Comparison of ENCODE assay signal across 8 mouse cellular contexts in the genomic region with DNA sequence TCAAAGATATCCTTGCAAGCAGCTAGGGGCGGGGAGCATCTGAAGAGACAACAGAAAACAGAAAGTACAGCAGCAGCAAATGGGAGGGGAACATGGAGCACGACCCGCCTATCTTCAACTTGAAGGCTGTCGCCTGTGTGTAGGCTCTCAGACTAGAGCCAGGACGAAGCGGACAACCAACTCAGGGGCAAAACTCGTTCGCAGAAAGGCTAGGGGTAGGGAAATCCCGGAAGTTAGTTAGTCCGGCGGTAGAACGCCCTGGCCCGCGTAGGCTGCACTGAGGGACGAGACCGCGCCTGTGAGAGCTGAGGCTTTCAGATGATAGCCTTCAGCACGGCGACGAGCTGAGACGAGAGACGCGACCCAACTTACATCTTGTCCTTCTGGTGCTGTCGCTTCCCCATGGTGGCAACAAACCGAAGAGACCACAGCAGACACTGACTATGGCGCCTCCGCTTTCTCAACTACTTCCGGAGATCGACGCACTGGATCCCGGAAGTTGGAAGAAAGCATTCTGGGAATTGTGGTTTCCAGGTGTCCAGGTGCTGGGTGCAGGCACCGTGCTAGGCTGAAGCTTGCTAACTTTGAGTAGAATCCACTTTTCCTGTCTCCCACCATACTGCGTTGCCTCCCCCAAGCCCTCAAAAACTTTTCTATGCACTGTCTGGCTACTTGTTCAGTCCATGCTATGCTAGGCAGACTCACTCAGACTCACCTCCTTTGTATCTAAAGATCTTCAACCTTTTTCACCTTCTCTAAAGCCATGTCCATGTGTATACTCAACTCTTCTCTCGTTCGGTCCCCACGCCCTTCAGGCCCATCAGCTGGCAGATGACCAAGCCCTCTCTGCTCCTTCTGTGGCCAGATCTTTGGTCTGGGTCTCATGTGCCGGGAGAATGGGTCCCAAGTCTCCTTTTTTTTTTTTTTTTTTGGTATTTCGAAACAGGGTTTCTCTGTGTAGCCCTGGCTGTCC. TPM values are rescaled to one million over a fixed set of nuclear protein-coding genes. Genes with fewer than 3 reads are reported as not detected.
DNase-seq lines count a peak whose midpoint lies in the region; ATAC-seq and TF ChIP-seq lines count a peak whose summit lies in the region.

Ppil2 (minus strand) TSS at position 487 of the 973 bp plus-strand sequence.

- no peaks in the 10 kb centered on the region for H3K9me3 ChIP-seq in ES-Bruce4 (replicated peaks; ENCODE audit: control insufficient read depth, insufficient read depth, low read length, poor library complexity, severe bottlenecking)
- H3K9me3 ChIP-seq in forebrain, embryonic 12.5 days = no peaks in the 10 kb centered on the region
- no peaks in the 10 kb centered on the region for H3K9me3 ChIP-seq in heart, postnatal 0 days (replicated peaks; ENCODE audit: control insufficient read depth, low read length)
- no peaks in the 10 kb centered on the region for H3K9me3 ChIP-seq in liver, embryonic 16.5 days (replicated peaks; ENCODE audit: control insufficient read depth, low read length)
- H3K9me3 ChIP-seq in neural tube, embryonic 12.5 days = no peaks in the 10 kb centered on the region
- no peaks in the 10 kb centered on the region for H3K9me3 ChIP-seq in stomach, postnatal 0 days (ENCODE audit: control insufficient read depth, low read length)

- peaks cover 26% of the 10 kb centered on the region for H3K36me3 ChIP-seq in ES-Bruce4 (ENCODE audit: control insufficient read depth, insufficient read depth, low read length, poor library complexity, severe bottlenecking)
- peaks cover 43% of the 10 kb centered on the region for H3K36me3 ChIP-seq in forebrain, embryonic 12.5 days (replicated peaks)
- H3K36me3 ChIP-seq in heart, postnatal 0 days (replicated peaks; ENCODE audit: control insufficient read depth, insufficient read depth, low read length) = peaks cover 11% of the 10 kb centered on the region
- H3K36me3 ChIP-seq in liver, embryonic 16.5 days (ENCODE audit: control insufficient read depth, insufficient read depth) = peaks cover 13% of the 10 kb centered on the region
- H3K36me3 ChIP-seq in neural tube, embryonic 12.5 days = peaks cover 39% of the 10 kb centered on the region
- peaks cover 9% of the 10 kb centered on the region; the same call in 1 of the 2 replicates for H3K36me3 ChIP-seq in stomach, postnatal 0 days (ENCODE audit: control insufficient read depth, insufficient read depth, low read length)

- no peaks in the 10 kb centered on the region for H3K4me1 ChIP-seq in ES-Bruce4 (ENCODE audit: control insufficient read depth, insufficient read depth, low read length)
- peaks cover 12% of the 10 kb centered on the region for H3K4me1 ChIP-seq in forebrain, embryonic 12.5 days
- peaks cover 9% of the 10 kb centered on the region for H3K4me1 ChIP-seq in heart, postnatal 0 days (ENCODE audit: control insufficient read depth, insufficient read depth)
- H3K4me1 ChIP-seq in liver, embryonic 16.5 days (ENCODE audit: control insufficient read depth, low read depth, low read length) = peaks cover 11% of the 10 kb centered on the region
- peaks cover 10% of the 10 kb centered on the region for H3K4me1 ChIP-seq in neural tube, embryonic 12.5 days
- H3K4me1 ChIP-seq in stomach, postnatal 0 days (replicated peaks; ENCODE audit: control insufficient read depth, insufficient read depth) = 0 out of 2 replicates have a peak, but pooled peaks cover 3% of the 10 kb centered on the region

- peak within 1 kb of the TSS; percentile 67 for H3K4me2 ChIP-seq in forebrain, embryonic 12.5 days
- peak within 1 kb of the TSS; percentile 69 for H3K4me2 ChIP-seq in heart, postnatal 0 days (ENCODE audit: low read depth, low read length)
- peak within 1 kb of the TSS; percentile 76 for H3K4me2 ChIP-seq in liver, embryonic 16.5 days (ENCODE audit: low read depth, low read length)
- peak within 1 kb of the TSS; percentile 73 for H3K4me2 ChIP-seq in neural tube, embryonic 12.5 days (replicated peaks)
- H3K4me2 ChIP-seq in stomach, postnatal 0 days (replicated peaks; ENCODE audit: low read depth) = peak within 1 kb of the TSS; percentile 71

- peak within 1 kb of the TSS; percentile 92 for H3K4me3 ChIP-seq in ES-Bruce4 (ENCODE audit: low read depth, low read length)
- peak within 1 kb of the TSS; percentile 78 for H3K4me3 ChIP-seq in forebrain, embryonic 12.5 days (replicated peaks)
- peak within 1 kb of the TSS; percentile 89 for H3K4me3 ChIP-seq in heart, postnatal 0 days (ENCODE audit: low read depth, low read length)
- H3K4me3 ChIP-seq in liver, embryonic 16.5 days (ENCODE audit: low read depth, low read length) = peak within 1 kb of the TSS; percentile 97
- peak within 1 kb of the TSS; percentile 84 for H3K4me3 ChIP-seq in neural tube, embryonic 12.5 days
- H3K4me3 ChIP-seq in stomach, postnatal 0 days (ENCODE audit: low read depth, low read length) = peak within 1 kb of the TSS; percentile 77

- WGBS in forebrain, embryonic 12.5 days = 9% methylated on average over 38 of the region's 38 CpGs
- WGBS in heart, postnatal 0 days = 8% methylated on average over 38 of the region's 38 CpGs
- 3% methylated on average over 37 of the region's 38 CpGs for WGBS in liver, embryonic 16.5 days (ENCODE audit: insufficient replicate concordance)
- 8% methylated on average over 37 of the region's 38 CpGs for WGBS in neural tube, embryonic 12.5 days
- 8% methylated on average over 38 of the region's 38 CpGs for WGBS in stomach, postnatal 0 days

- DNase-seq in c-Kit-positive CD71-positive TER-119-negative erythroid progenitor cells, embryonic 14.5 days (ENCODE audit: low read depth) = peak; percentile 82
- peak; percentile 86 for DNase-seq in heart, postnatal 0 days (ENCODE audit: low spot score)
- DNase-seq in kidney, postnatal 36 days = peak; percentile 79 to 83
- peak; percentile 76 for DNase-seq in stomach, postnatal 0 days (ENCODE audit: low spot score)

- TF ChIP-seq EP300 in ES-Bruce4 (IDR thresholded peaks at IDR 0.05; ENCODE audit: insufficient read depth, low read depth, low read length) = no peak
- no peak for TF ChIP-seq EP300 in heart, postnatal 0 days (IDR thresholded peaks at IDR 0.05; ENCODE audit: low read depth)
- TF ChIP-seq EP300 in stomach, postnatal 0 days (optimal IDR thresholded peaks at IDR 0.05) = no peak

- no peak within 1 kb of the TSS for H3K27ac ChIP-seq in ES-Bruce4 (ENCODE audit: insufficient read depth, low read length)
- H3K27ac ChIP-seq in forebrain, embryonic 12.5 days = peak within 1 kb of the TSS; percentile 53; the same call in 1 of the 2 replicates
- H3K27ac ChIP-seq in heart, postnatal 0 days (ENCODE audit: low read depth) = peak within 1 kb of the TSS; percentile 73
- H3K27ac ChIP-seq in liver, embryonic 16.5 days (ENCODE audit: low read length) = peak within 1 kb of the TSS; percentile 80
- peak within 1 kb of the TSS; percentile 42; the same call in 1 of the 2 replicates for H3K27ac ChIP-seq in neural tube, embryonic 12.5 days
- peak within 1 kb of the TSS; percentile 74 for H3K27ac ChIP-seq in stomach, postnatal 0 days (replicated peaks)

- TF ChIP-seq POLR2A in ES-Bruce4 (IDR thresholded peaks at IDR 0.05; ENCODE audit: insufficient read depth, low read length) = peak; percentile 75

- TF ChIP-seq CTCF in ES-Bruce4 (IDR thresholded peaks at IDR 0.05; ENCODE audit: low read depth, low read length) = no peak
- no peak for TF ChIP-seq CTCF in heart, postnatal 0 days (IDR thresholded peaks at IDR 0.05; ENCODE audit: low read depth)
- no peak for TF ChIP-seq CTCF in stomach, postnatal 0 days (IDR thresholded peaks at IDR 0.05; ENCODE audit: low read depth)

- no peaks in the 10 kb centered on the region for H3K27me3 ChIP-seq in ES-Bruce4 (ENCODE audit: control insufficient read depth, insufficient read depth, low read length, poor library complexity, severe bottlenecking)
- no peaks in the 10 kb centered on the region for H3K27me3 ChIP-seq in forebrain, embryonic 12.5 days
- no peaks in the 10 kb centered on the region for H3K27me3 ChIP-seq in heart, postnatal 0 days (ENCODE audit: control insufficient read depth, insufficient read depth, low read length)
- H3K27me3 ChIP-seq in liver, embryonic 16.5 days (ENCODE audit: control insufficient read depth, insufficient read depth, low read depth, low read length) = no peaks in the 10 kb centered on the region
- no peaks in the 10 kb centered on the region for H3K27me3 ChIP-seq in neural tube, embryonic 12.5 days (replicated peaks)
- H3K27me3 ChIP-seq in stomach, postnatal 0 days (ENCODE audit: control insufficient read depth, insufficient read depth, low read length) = no peaks in the 10 kb centered on the region

- peak; percentile 90 for ATAC-seq in forebrain, embryonic 12.5 days (ENCODE audit: low FRiP score)
- ATAC-seq in heart, postnatal 0 days (ENCODE audit: insufficient read depth, low read depth) = peak; percentile 71
- peak; percentile 84 for ATAC-seq in liver, embryonic 16.5 days (ENCODE audit: low read depth)
- peak; percentile 87 for ATAC-seq in neural tube, embryonic 12.5 days (ENCODE audit: low FRiP score, low read depth)
- ATAC-seq in stomach, postnatal 0 days (ENCODE audit: low FRiP score, low TSS enrichment) = peak; percentile 90

- H3K9ac ChIP-seq in ES-Bruce4 (ENCODE audit: low read depth, poor library complexity, severe bottlenecking) = peak within 1 kb of the TSS; percentile 38
- peak within 1 kb of the TSS; percentile 64 for H3K9ac ChIP-seq in forebrain, embryonic 12.5 days
- H3K9ac ChIP-seq in heart, postnatal 0 days (replicated peaks; ENCODE audit: low read depth, low read length) = peak within 1 kb of the TSS; percentile 80
- peak within 1 kb of the TSS; percentile 89 for H3K9ac ChIP-seq in liver, embryonic 16.5 days (ENCODE audit: low read depth, low read length)
- peak within 1 kb of the TSS; percentile 71 for H3K9ac ChIP-seq in neural tube, embryonic 12.5 days
- peak within 1 kb of the TSS; percentile 82 for H3K9ac ChIP-seq in stomach, postnatal 0 days (ENCODE audit: low read length)

RNA-seq across cellular contexts. Expression of gene Ppil2, which starts in this region (rescaled TPM):
- polyA plus RNA-seq in ES-Bruce4 (2011; ENCODE audit: insufficient read depth, insufficient read length, low read depth, missing spikeins) = 128 and 139 TPM in 2 replicates
- 149 and 160 TPM in 2 replicates for polyA plus RNA-seq in forebrain, embryonic 12.5 days (2016; fragmentation: Nextera tagmentation; extraction: Ambion mirVana)
- 59.9 and 69.0 TPM in 2 replicates for total RNA-seq in heart, postnatal 0 days (2014; rRNA removed; ENCODE audit: low replicate concordance)
- 63.8 and 65.0 TPM in 2 replicates for polyA plus RNA-seq in heart, postnatal 0 days (2015; fragmentation: Nextera tagmentation; extraction: Ambion mirVana)
- 52.5 and 55.9 TPM in 2 replicates for polyA plus RNA-seq in liver, embryonic 16.5 days (2015; fragmentation: Nextera tagmentation; extraction: Ambion mirVana)
- 159 and 161 TPM in 2 replicates for polyA plus RNA-seq in neural tube, embryonic 12.5 days (2016; fragmentation: Nextera tagmentation; extraction: Ambion mirVana)
- 61.5 and 72.4 TPM in 2 replicates for polyA plus RNA-seq in stomach, postnatal 0 days (2015; fragmentation: Nextera tagmentation; extraction: Ambion mirVana)

Comparison
In these comparisons a context has a peak if more than half of its experiments do, and no peak if none do; other contexts are left out.
1. H3K9ac ChIP-seq: peak in every context shown above with its lines; median percentile 89 in liver, embryonic 16.5 days; 82 in stomach, postnatal 0 days; 80 in heart, postnatal 0 days; 71 in neural tube, embryonic 12.5 days; 64 in forebrain, embryonic 12.5 days; 38 in ES-Bruce4.